Mouse (Mus musculus) liver, adult 2 months (tissue): ENCODE results near the gene Dbr1. TPM values are rescaled to one million over a fixed set of nuclear protein-coding genes. Genes with fewer than 3 reads are reported as not detected.

Experiments
- DNase-seq: peaks from one replicate; pipeline ENCODE4 v3.0.0-alpha.2; 2011; ENCODE audit warnings: low read depth, low spot score; ENCODE audit errors: extremely low read depth
- H3K27ac ChIP-seq: fragments of 200-500 bp; replicated peaks from 2 replicates; pipeline ENCODE4 v1.5.1; 2012; ENCODE audit warnings: low read depth, mild to moderate bottlenecking, control low read depth, inconsistent platforms, low read length; ENCODE audit not compliant: insufficient read depth
- H3K27me3 ChIP-seq: fragments of 200-500 bp; 2 replicates; pipeline ENCODE4 v1.6.1; 2012; ENCODE audit warnings: mild to moderate bottlenecking, moderate library complexity, low read length, inconsistent platforms; ENCODE audit not compliant: control insufficient read depth, insufficient read depth
- H3K36me3 ChIP-seq: fragments of 200-500 bp; 2 replicates; pipeline ENCODE4 v1.6.1; 2012; ENCODE audit warnings: low read length, inconsistent platforms; ENCODE audit not compliant: control insufficient read depth, insufficient read depth
- H3K4me1 ChIP-seq: fragments of 200-500 bp; 2 replicates; pipeline ENCODE4 v1.6.1; 2011; ENCODE audit warnings: low read length; ENCODE audit not compliant: control insufficient read depth, insufficient read depth
- H3K4me3 ChIP-seq: fragments of 200-500 bp; 2 replicates; pipeline ENCODE4 v1.5.1; 2011; ENCODE audit warnings: low read depth, mild to moderate bottlenecking, control low read depth, low read length, moderate library complexity; ENCODE audit not compliant: insufficient read depth
- H3K79me2 ChIP-seq: fragments of 200-500 bp; 2 replicates; pipeline ENCODE4 v1.6.1; 2012; ENCODE audit warnings: inconsistent platforms, mild to moderate bottlenecking, low read length, moderate library complexity; ENCODE audit not compliant: control insufficient read depth, insufficient read depth
- H3K9ac ChIP-seq: fragments of 200-500 bp; 2 replicates; pipeline ENCODE4 v1.6.1; 2012; ENCODE audit warnings: low read depth, mild to moderate bottlenecking, control low read depth, inconsistent platforms, low read length
- CTCF ChIP-seq: fragments of 200-500 bp; IDR thresholded peaks from 2 replicates; pipeline ENCODE4 v1.5.1; 2011; ENCODE audit warnings: low read depth, low read length, control low read depth
- POLR2A ChIP-seq: fragments of 200-500 bp; IDR thresholded peaks from 2 replicates; pipeline ENCODE4 v1.6.1; 2011; ENCODE audit warnings: low read length, control low read depth; ENCODE audit not compliant: insufficient read depth; ENCODE audit errors: extremely low read depth
- WGBS: fragments of 180-500 bp; shearing (Covaris S2); methylation state at CpG from one replicate; pipeline ENCODE4 v1.1.7; 2018; 5-methylcytosine and 5-hydroxymethylcytosine counted together
- polyA plus RNA-seq: library from polyadenylated mRNA; depleted of rRNA; stranded (reverse); fragments of >200 nt; gene quantifications from 2 replicates; pipeline ENCODE4 v1.2.3, GENCODE M21; 2012; rRNA removed
- total RNA-seq: library from RNA; depleted of rRNA; stranded (reverse); fragments of >200 nt; gene quantifications from 2 replicates; pipeline ENCODE4 v1.2.3, GENCODE M21; 2014; rRNA removed

Gene Dbr1
- total and polyA plus RNA-seq, 2 experiments, result 7.1 to 11.5 TPM

GRCm38 (mm10) chr9:99630528-99631125 lies 55.0 kb downstream of the Dbr1 start:
- WGBS, result 74% methylated on average over 9 of the region's 9 CpGs
- H3K4me1 ChIP-seq, result no peaks in the 10 kb centered on the region
- DNase-seq, result no peak
- H3K36me3 ChIP-seq, result no peaks in the 10 kb centered on the region
- H3K9ac ChIP-seq, result no peak overlapping the region
- H3K79me2 ChIP-seq, result no peaks in the 10 kb centered on the region
- no peak for TF ChIP-seq CTCF
- no peak for TF ChIP-seq POLR2A
- H3K4me3 ChIP-seq, result no peak overlapping the region
- no peaks in the 10 kb centered on the region for H3K27me3 ChIP-seq
- no peak overlapping the region for H3K27ac ChIP-seq

GRCm38 (mm10) chr9:99631781-99632180 lies 56.2 kb downstream of the Dbr1 start:
- no peak overlapping the region for H3K4me3 ChIP-seq

GRCm38 (mm10) chr9:99632264-99632663 lies 56.7 kb downstream of the Dbr1 start:
- DNase-seq, result no peak
- Histone ChIP-seq H3K9ac (no peak overlapping the region), H3K79me2 (no peaks in the 10 kb centered on the region), H3K27me3 (no peaks in the 10 kb centered on the region), H3K27ac (no peak overlapping the region), H3K36me3 (no peaks in the 10 kb centered on the region), H3K4me3 (no peak overlapping the region), H3K4me1 (no peaks in the 10 kb centered on the region)
- 60% methylated on average over 8 of the region's 8 CpGs for WGBS
- TF ChIP-seq CTCF, result no peak
- no peak for TF ChIP-seq POLR2A

More at GRCm38 (mm10) chr9:99631781-99632180, 56.2 kb downstream of the Dbr1 start:
- H3K9ac ChIP-seq, result no peak overlapping the region
- WGBS, result 43% methylated on average over 2 of the region's 2 CpGs
- no peaks in the 10 kb centered on the region for H3K36me3 ChIP-seq
- no peak for DNase-seq
- TF ChIP-seq POLR2A, result no peak
- no peak for TF ChIP-seq CTCF
- no peaks in the 10 kb centered on the region for H3K27me3 ChIP-seq
- no peaks in the 10 kb centered on the region for H3K79me2 ChIP-seq
- no peaks in the 10 kb centered on the region for H3K4me1 ChIP-seq
- no peak overlapping the region for H3K27ac ChIP-seq

Other genes with a start within 250 kb of the Dbr1 start
- under 0.01 TPM in 1 of 2 replicates, not detected in the other for gene Esyt3, start 217.2 kb upstream of the Dbr1 start, total RNA-seq
- gene Esyt3, start 217.2 kb upstream of the Dbr1 start, polyA plus RNA-seq, result 0.06 and 0.11 TPM in 2 replicates
- gene Mras, start 138.4 kb upstream of the Dbr1 start, total RNA-seq, result 1.3 and 2.9 TPM in 2 replicates
- 3.5 and 4.1 TPM in 2 replicates for gene Mras, start 138.4 kb upstream of the Dbr1 start, polyA plus RNA-seq
- gene Nme9, start 124.3 kb upstream of the Dbr1 start, total RNA-seq, result not detected in 2 replicates
- not detected in 2 replicates for gene Nme9, start 124.3 kb upstream of the Dbr1 start, polyA plus RNA-seq
- 9.3 and 12.1 TPM in 2 replicates for gene Armc8, start 6.9 kb upstream of the Dbr1 start, total RNA-seq
- 3.8 and 4.4 TPM in 2 replicates for gene Armc8, start 6.9 kb upstream of the Dbr1 start, polyA plus RNA-seq
- gene A4gnt, start 36.7 kb downstream of the Dbr1 start, total RNA-seq, result not detected in 2 replicates
- gene A4gnt, start 36.7 kb downstream of the Dbr1 start, polyA plus RNA-seq, result not detected in 2 replicates
- 0.46 and 0.47 TPM in 2 replicates for gene Dzip1l, start 53.7 kb downstream of the Dbr1 start, total RNA-seq
- gene Dzip1l, start 53.7 kb downstream of the Dbr1 start, polyA plus RNA-seq, result 0.20 and 0.22 TPM in 2 replicates
- gene Cldn18, start 141.5 kb downstream of the Dbr1 start, total RNA-seq, result not detected in 2 replicates
- gene Cldn18, start 141.5 kb downstream of the Dbr1 start, polyA plus RNA-seq, result 0.06 TPM in 1 of 2 replicates, not detected in the other